Mouse (Mus musculus): ENCODE results near the gene Alkbh8.
"Not testable (repeated sequence)": the region's sequence is repeated elsewhere in the genome, so short reads cannot be mapped to it uniquely, and the experiment has no call there.

GRCm38 (mm10) chr9:3376323-3376722 lies 41.4 kb downstream of the Alkbh8 start:
- TF ChIP-seq CTCF, EP300 (IDR thresholded peaks at IDR 0.05; ENCODE audit: low read depth): not testable (repeated sequence)

All from heart, postnatal 0 days (tissue).